Comparison of ENCODE assay signal across 20 mouse cellular contexts in the genomic region with DNA sequence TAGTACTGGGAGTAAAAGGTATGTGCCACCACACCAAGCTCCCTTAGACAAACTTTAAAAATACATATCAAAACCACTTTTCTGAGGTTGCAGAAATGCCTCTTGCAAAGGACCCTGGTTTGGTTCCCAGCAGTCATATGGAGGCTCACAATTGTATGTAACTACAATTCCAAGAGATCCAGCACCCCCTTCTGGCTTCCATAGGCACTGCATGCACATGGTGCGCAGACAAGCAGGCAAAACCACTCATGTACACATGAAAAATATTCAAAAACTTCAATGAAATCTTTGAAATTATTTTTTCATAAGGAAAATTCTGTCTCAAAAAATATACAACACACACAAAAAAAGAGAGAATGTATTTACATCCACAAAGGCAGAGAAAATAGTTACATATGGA. TPM values are rescaled to one million over a fixed set of nuclear protein-coding genes. Genes with fewer than 3 reads are reported as not detected.
DNase-seq lines count a peak whose midpoint lies in the region; ATAC-seq and TF ChIP-seq lines count a peak whose summit lies in the region.
"Had no signal": no experiment of that assay in that cellular context is flagged by ENCODE, and none has a peak within 500 bp of the region (broad histone marks: within the 10 kb centered on the region; RNA-seq: fewer than 3 reads in every experiment).

No protein-coding gene starts in this region.

- peak; percentile 21; the same call in 1 of the 2 replicates for TF ChIP-seq CTCF in liver, embryonic 14.5 days (IDR thresholded peaks at IDR 0.05; ENCODE audit: low read depth)
- TF ChIP-seq CTCF in E14TG2a.4 (conservative IDR thresholded peaks at IDR 0.05; ENCODE audit: low read length) = peak; percentile 50

- peaks cover 5% of the 10 kb centered on the region; the same call in 1 of the 2 replicates for H3K9me3 ChIP-seq in heart, embryonic 12.5 days (replicated peaks)
- H3K9me3 ChIP-seq in heart, embryonic 11.5 days (replicated peaks; ENCODE audit: control insufficient read depth, low read length) = no peaks in the 10 kb centered on the region
- no peaks in the 10 kb centered on the region for H3K9me3 ChIP-seq in liver, embryonic 14.5 days (ENCODE audit: control insufficient read depth, low read length)
- H3K9me3 ChIP-seq in liver, embryonic 11.5 days (ENCODE audit: control insufficient read depth, low read length) = no peaks in the 10 kb centered on the region
- peaks cover 12% of the 10 kb centered on the region for H3K9me3 ChIP-seq in E14TG2a.4 (ENCODE audit: low read length)
- H3K9me3 ChIP-seq: embryonic facial prominence, embryonic 15.5 days; limb, embryonic 12.5 days; liver, embryonic 13.5 days had no signal

- H3K36me3 ChIP-seq in heart, embryonic 12.5 days = no peaks in the 10 kb centered on the region
- H3K36me3 ChIP-seq in heart, embryonic 11.5 days (ENCODE audit: control insufficient read depth, insufficient read depth, low read length) = no peaks in the 10 kb centered on the region
- H3K36me3 ChIP-seq in liver, embryonic 14.5 days (replicated peaks; ENCODE audit: control insufficient read depth, insufficient read depth, low read depth) = no peaks in the 10 kb centered on the region
- H3K36me3 ChIP-seq in liver, embryonic 11.5 days (ENCODE audit: control insufficient read depth, insufficient read depth, low read length) = no peaks in the 10 kb centered on the region
- H3K36me3 ChIP-seq in E14TG2a.4 (ENCODE audit: insufficient read depth, low read length) = no peaks in the 10 kb centered on the region
- H3K36me3 ChIP-seq: embryonic facial prominence, embryonic 15.5 days; limb, embryonic 12.5 days; liver, embryonic 13.5 days had no signal

- no peak for ATAC-seq in heart, embryonic 12.5 days (ENCODE audit: insufficient number of reproducible peaks, low FRiP score)
- ATAC-seq in heart, embryonic 11.5 days (replicated peaks; ENCODE audit: insufficient number of reproducible peaks, low FRiP score, low TSS enrichment) = no peak
- no peak for ATAC-seq in liver, embryonic 14.5 days (ENCODE audit: insufficient read depth)
- ATAC-seq in liver, embryonic 11.5 days (replicated peaks; ENCODE audit: low FRiP score) = no peak
- ATAC-seq: forebrain, embryonic 16.5 days; hindbrain, embryonic 16.5 days had no signal

- peak overlapping the region; percentile 87 for H3K27ac ChIP-seq in heart, embryonic 12.5 days (ENCODE audit: poor library complexity, severe bottlenecking)
- no peak overlapping the region for H3K27ac ChIP-seq in heart, embryonic 11.5 days (ENCODE audit: low read depth, low read length)
- H3K27ac ChIP-seq in liver, embryonic 14.5 days = no peak overlapping the region
- no peak overlapping the region for H3K27ac ChIP-seq in liver, embryonic 11.5 days (ENCODE audit: low read depth, low read length)
- H3K27ac ChIP-seq: embryonic facial prominence, embryonic 15.5 days; kidney, postnatal 0 days; limb, embryonic 12.5 days; liver, embryonic 13.5 days had no signal

- H3K9ac ChIP-seq in heart, embryonic 12.5 days = no peak overlapping the region
- no peak overlapping the region for H3K9ac ChIP-seq in heart, embryonic 11.5 days (ENCODE audit: low read depth, low read length)
- no peak overlapping the region for H3K9ac ChIP-seq in liver, embryonic 14.5 days (replicated peaks)
- no peak overlapping the region for H3K9ac ChIP-seq in liver, embryonic 11.5 days (ENCODE audit: low read depth, low read length)
- H3K9ac ChIP-seq: embryonic facial prominence, embryonic 15.5 days; limb, embryonic 12.5 days; liver, embryonic 13.5 days had no signal

- H3K4me3 ChIP-seq in heart, embryonic 12.5 days = no peak overlapping the region
- no peak overlapping the region for H3K4me3 ChIP-seq in heart, embryonic 11.5 days (ENCODE audit: low read depth, low read length)
- H3K4me3 ChIP-seq in liver, embryonic 14.5 days (ENCODE audit: insufficient read depth in 1 of 2, low read depth in 2 of 2, low read length in 2 of 2) = no peak overlapping the region
- no peak overlapping the region for H3K4me3 ChIP-seq in liver, embryonic 11.5 days (ENCODE audit: low read depth, low read length)
- H3K4me3 ChIP-seq in E14TG2a.4 (replicated peaks; ENCODE audit: low read length) = no peak overlapping the region
- H3K4me3 ChIP-seq: embryonic facial prominence, embryonic 15.5 days; limb, embryonic 12.5 days; liver, embryonic 13.5 days had no signal

- no peak for TF ChIP-seq EP300 in liver, embryonic 14.5 days (IDR thresholded peaks at IDR 0.05; ENCODE audit: low read depth)

- DNase-seq in liver, embryonic 14.5 days (ENCODE audit: low read depth in 3 of 3, low spot score in 3 of 3) = no peak
- DNase-seq in liver, embryonic 11.5 days (ENCODE audit: low spot score) = no peak
- DNase-seq in ZHBTc4 (ENCODE audit: low read depth, low spot score) = peak; percentile 18
- no peak for DNase-seq in thymus, postnatal 0 days (ENCODE audit: low spot score)
- DNase-seq: adrenal gland, postnatal 14 days; B cell, adult 2 months; cerebellum, adult 11 months; kidney, adult 11 months; liver, embryonic 13.5 days; right cerebral cortex, postnatal 14 days; spleen, adult 18-20 months; thymus, adult 2 months had no signal

- WGBS in heart, embryonic 12.5 days = 93% methylated on average over 1 of the region's 1 CpGs
- WGBS in heart, embryonic 11.5 days (ENCODE audit: insufficient replicate concordance) = 87% methylated on average over 1 of the region's 1 CpGs
- WGBS in liver, embryonic 14.5 days (ENCODE audit: insufficient replicate concordance) = 72% methylated on average over 1 of the region's 1 CpGs
- WGBS in liver, embryonic 11.5 days = 88% methylated on average over 1 of the region's 1 CpGs

- H3K4me2 ChIP-seq in heart, embryonic 12.5 days = no peak overlapping the region
- no peak overlapping the region for H3K4me2 ChIP-seq in heart, embryonic 11.5 days
- no peak overlapping the region for H3K4me2 ChIP-seq in liver, embryonic 14.5 days (ENCODE audit: low read depth)
- no peak overlapping the region for H3K4me2 ChIP-seq in liver, embryonic 11.5 days
- H3K4me2 ChIP-seq: embryonic facial prominence, embryonic 15.5 days; limb, embryonic 12.5 days; liver, embryonic 13.5 days had no signal

- H3K27me3 ChIP-seq in heart, embryonic 12.5 days (replicated peaks) = no peaks in the 10 kb centered on the region
- no peaks in the 10 kb centered on the region for H3K27me3 ChIP-seq in heart, embryonic 11.5 days (ENCODE audit: control insufficient read depth, insufficient read depth, low read length)
- H3K27me3 ChIP-seq in liver, embryonic 14.5 days (ENCODE audit: control insufficient read depth, insufficient read depth, low read length) = no peaks in the 10 kb centered on the region
- no peaks in the 10 kb centered on the region for H3K27me3 ChIP-seq in liver, embryonic 11.5 days (replicated peaks; ENCODE audit: control insufficient read depth, insufficient read depth, low read length)
- peaks cover 17% of the 10 kb centered on the region for H3K27me3 ChIP-seq in E14TG2a.4 (ENCODE audit: insufficient read depth, low read length)
- H3K27me3 ChIP-seq: embryonic facial prominence, embryonic 15.5 days; limb, embryonic 12.5 days; liver, embryonic 13.5 days had no signal

- peaks cover 27% of the 10 kb centered on the region for H3K4me1 ChIP-seq in heart, embryonic 12.5 days (replicated peaks)
- H3K4me1 ChIP-seq in heart, embryonic 11.5 days (ENCODE audit: control insufficient read depth, insufficient read depth, low read length) = peaks cover 22% of the 10 kb centered on the region
- no peaks in the 10 kb centered on the region for H3K4me1 ChIP-seq in liver, embryonic 14.5 days (replicated peaks; ENCODE audit: control insufficient read depth in 2 of 2, insufficient read depth in 2 of 2, low read length in 1 of 2)
- H3K4me1 ChIP-seq in liver, embryonic 11.5 days (replicated peaks; ENCODE audit: control insufficient read depth, insufficient read depth, low read length) = no peaks in the 10 kb centered on the region
- H3K4me1 ChIP-seq in E14TG2a.4 (replicated peaks; ENCODE audit: low read depth, low read length) = no peaks in the 10 kb centered on the region
- H3K4me1 ChIP-seq: liver, embryonic 13.5 days had no signal

RNA-seq across cellular contexts. Expression of a gene that starts 26.1 kb away (rescaled TPM):
- 4.6 and 4.8 TPM in 2 replicates for polyA plus RNA-seq in heart, embryonic 12.5 days (2016; fragmentation: Nextera tagmentation; extraction: Ambion mirVana)
- polyA plus RNA-seq in heart, embryonic 11.5 days (2014; fragmentation: Nextera tagmentation; extraction: Ambion mirVana) = 8.3 and 9.3 TPM in 2 replicates
- 0.22 and 0.32 TPM in 2 replicates for polyA plus RNA-seq in liver, embryonic 14.5 days (2012; rRNA removed)
- not detected in 2 replicates for polyA plus RNA-seq in liver, embryonic 14.5 days (2014; fragmentation: Nextera tagmentation; extraction: Ambion mirVana)
- polyA plus RNA-seq in liver, embryonic 11.5 days (2014; fragmentation: Nextera tagmentation; extraction: Ambion mirVana) = 0.13 and 0.19 TPM in 2 replicates
- 0.35 and 0.44 TPM in 2 replicates for polyA plus RNA-seq in thymus, postnatal 0 days (2015; fragmentation: Nextera tagmentation; extraction: Ambion mirVana)
